Mouse (Mus musculus) embryonic fibroblast, embryonic 13.5 days (primary cell): ENCODE measurements at regions not wholly inside any gene's neighbourhood (a gene's known extent, or its start where the extent isn't known, plus 50 kb on each side); places are given as distances from the start of the nearest gene placed in this dataset.

Experiments used
- CTCF ChIP-seq: IDR thresholded peaks from 2 replicates; pipeline ENCODE4 v1.5.1; 2011; ENCODE audit warnings: mild to moderate bottlenecking, control low read depth, low read length, moderate library complexity, borderline replicate concordance; ENCODE audit not compliant: insufficient read depth
- POLR2A ChIP-seq: IDR thresholded peaks from 2 replicates; pipeline ENCODE4 v1.6.1; 2011; ENCODE audit warnings: low read depth, mild to moderate bottlenecking, control low read depth, low read length, moderate library complexity

DNA sequence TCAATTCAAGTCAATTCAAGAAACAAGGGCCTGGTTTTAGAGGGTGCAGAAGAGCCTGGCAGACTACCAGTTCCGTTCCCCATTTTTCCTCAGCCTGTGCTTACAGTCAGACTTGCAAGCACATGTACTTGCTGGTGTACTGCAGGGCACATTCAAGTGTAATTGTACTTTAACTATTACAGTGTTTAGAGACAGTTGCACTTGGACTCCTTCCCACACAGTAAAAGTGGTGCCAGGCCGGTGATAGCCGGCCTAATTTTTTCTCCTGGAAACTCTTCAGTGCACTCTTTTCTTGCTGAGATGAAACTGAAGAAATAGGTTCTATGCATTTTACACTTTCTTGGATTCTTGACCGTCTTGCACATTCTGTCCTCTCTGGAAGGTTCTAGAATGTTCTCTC lies 233.9 kb upstream of the Adgrl2 start:
- TF ChIP-seq CTCF (no peak), POLR2A (no peak)
